Comparison of ENCODE assay signal across 26 mouse cellular contexts in genomic region chr10:74983176-74983575, GRCm38 (mm10). TPM values are rescaled to one million over a fixed set of nuclear protein-coding genes. Genes with fewer than 3 reads are reported as not detected.
DNase-seq lines count a peak whose midpoint lies in the region; ATAC-seq and TF ChIP-seq lines count a peak whose summit lies in the region.
"Had no signal": no experiment of that assay in that cellular context is flagged by ENCODE, and none has a peak within 500 bp of the region (broad histone marks: within the 10 kb centered on the region; RNA-seq: fewer than 3 reads in every experiment).

No protein-coding gene starts in this region.

- no peak for TF ChIP-seq POLR2A in cerebellum, adult 2 months (IDR thresholded peaks at IDR 0.05; ENCODE audit: borderline replicate concordance, insufficient read depth, low read length)
- TF ChIP-seq POLR2A in testis, adult 2 months (IDR thresholded peaks at IDR 0.05; ENCODE audit: control insufficient read depth, low read depth, low read length): no peak

- no peak for ATAC-seq in kidney, postnatal 0 days (replicated peaks; ENCODE audit: low FRiP score, low read depth)
- ATAC-seq: forebrain, embryonic 13.5 days; forebrain, embryonic 16.5 days; hindbrain, embryonic 16.5 days; inflammation-experienced regulatory T-cells, adult 6 months; Patski had no signal

- no peak overlapping the region for H3K9ac ChIP-seq in kidney, postnatal 0 days (ENCODE audit: low read depth, low read length)
- H3K9ac ChIP-seq: forebrain, embryonic 13.5 days; heart, embryonic 13.5 days had no signal

- no peaks in the 10 kb centered on the region for H3K27me3 ChIP-seq in cerebellum, adult 2 months (ENCODE audit: control insufficient read depth, insufficient read depth, low read length)
- H3K27me3 ChIP-seq in kidney, postnatal 0 days (ENCODE audit: insufficient read depth, low read length): no peaks in the 10 kb centered on the region
- no peaks in the 10 kb centered on the region for H3K27me3 ChIP-seq in testis, adult 2 months (ENCODE audit: control insufficient read depth, insufficient read depth, low read length)
- H3K27me3 ChIP-seq: forebrain, embryonic 13.5 days; Patski had no signal

- TF ChIP-seq CTCF in cerebellum, adult 2 months (IDR thresholded peaks at IDR 0.05; ENCODE audit: borderline replicate concordance, insufficient read depth, low read depth, low read length): peak; percentile 48; the same call in 1 of the 2 replicates
- TF ChIP-seq CTCF in kidney, postnatal 0 days (IDR thresholded peaks at IDR 0.05; ENCODE audit: low read depth): peak; percentile 21; the same call in 1 of the 2 replicates
- TF ChIP-seq CTCF in testis, adult 2 months (IDR thresholded peaks at IDR 0.05; ENCODE audit: control insufficient read depth, insufficient read depth, insufficient replicate concordance, low read depth, low read length): 0 out of 2 replicates have a peak, but pooled peaks have one; percentile 5

- no peaks in the 10 kb centered on the region for H3K9me3 ChIP-seq in kidney, postnatal 0 days (replicated peaks; ENCODE audit: low read length)
- H3K9me3 ChIP-seq: forebrain, embryonic 10.5 days; forebrain, embryonic 13.5 days; heart, embryonic 10.5 days; heart, embryonic 13.5 days had no signal

- peak in 1 of 2 experiments; percentile 32 for DNase-seq in cerebellum, adult 2 months
- no peak for DNase-seq in cerebellum, adult 9-11 months
- peak; percentile 54 to 69 for DNase-seq in cerebellum, postnatal 25 days
- DNase-seq in cerebellum, adult 11 months: no peak
- DNase-seq in kidney, postnatal 0 days (ENCODE audit: low spot score): no peak
- no peak for DNase-seq in kidney, postnatal 14 days
- no peak for DNase-seq in testis, postnatal 14 days (ENCODE audit: low spot score)
- DNase-seq: adrenal gland, postnatal 14 days; cerebellum, adult 11-12 months; gastrocnemius, postnatal 10 days; gastrocnemius, postnatal 36 days; heart, adult 2 months; heart, postnatal 14 days; heart, postnatal 4 days; kidney, adult 11 months had no signal

- H3K4me2 ChIP-seq in kidney, postnatal 0 days (ENCODE audit: low read length): no peak overlapping the region
- H3K4me2 ChIP-seq: forebrain, embryonic 13.5 days; heart, embryonic 13.5 days had no signal

- no peaks in the 10 kb centered on the region for H3K36me3 ChIP-seq in kidney, postnatal 0 days (ENCODE audit: insufficient read depth, low read length)
- H3K36me3 ChIP-seq in testis, adult 2 months (ENCODE audit: control insufficient read depth, insufficient read depth, low read length): no peaks in the 10 kb centered on the region
- H3K36me3 ChIP-seq: forebrain, embryonic 10.5 days; G1E; heart, embryonic 10.5 days; heart, embryonic 13.5 days had no signal

- no peak overlapping the region for H3K27ac ChIP-seq in cerebellum, adult 2 months (ENCODE audit: insufficient read depth, low read length)
- no peak overlapping the region for H3K27ac ChIP-seq in kidney, postnatal 0 days
- H3K27ac ChIP-seq in testis, adult 2 months (ENCODE audit: control insufficient read depth, insufficient read depth, low read depth, low read length): no peak overlapping the region
- H3K27ac ChIP-seq: forebrain, embryonic 10.5 days; forebrain, embryonic 13.5 days; heart, adult 2 months; heart, embryonic 10.5 days; heart, embryonic 13.5 days had no signal

- 31% methylated on average over 8 of the region's 8 CpGs for WGBS in cerebellum, adult 2 months
- 71% methylated on average over 8 of the region's 8 CpGs for WGBS in kidney, postnatal 0 days

- H3K4me3 ChIP-seq in cerebellum, adult 2 months (replicated peaks; ENCODE audit: insufficient read depth, low read depth, low read length): no peak overlapping the region
- H3K4me3 ChIP-seq in kidney, postnatal 0 days (replicated peaks; ENCODE audit: low read depth, low read length): no peak overlapping the region
- H3K4me3 ChIP-seq in testis, adult 2 months (ENCODE audit: control insufficient read depth, low read depth, low read length): no peak overlapping the region
- H3K4me3 ChIP-seq: forebrain, embryonic 10.5 days; forebrain, embryonic 13.5 days; heart, adult 2 months; heart, embryonic 10.5 days; heart, embryonic 13.5 days had no signal

- peaks cover 10% of the 10 kb centered on the region; the same call in 1 of the 2 replicates for H3K4me1 ChIP-seq in cerebellum, adult 2 months (ENCODE audit: control insufficient read depth, insufficient read depth, low read length)
- no peaks in the 10 kb centered on the region for H3K4me1 ChIP-seq in kidney, postnatal 0 days (replicated peaks; ENCODE audit: insufficient read depth, low read length)
- no peaks in the 10 kb centered on the region for H3K4me1 ChIP-seq in testis, adult 2 months (ENCODE audit: control insufficient read depth, insufficient read depth, low read length)
- H3K4me1 ChIP-seq: forebrain, embryonic 10.5 days; forebrain, embryonic 13.5 days had no signal

RNA-seq across cellular contexts. Expression of gene Gnaz, which starts 16.2 kb away (rescaled TPM):
- polyA plus RNA-seq in cerebellum, adult 2 months (2012; rRNA removed): 41.0 and 44.1 TPM in 2 replicates
- 5.0 and 5.6 TPM in 2 replicates for polyA plus RNA-seq in kidney, postnatal 0 days (2015; fragmentation: Nextera tagmentation; extraction: Ambion mirVana)
- polyA plus RNA-seq in testis, adult 2 months (2012; rRNA removed): 2.4 and 2.9 TPM in 2 replicates
- polyA plus RNA-seq: inflammation-experienced regulatory T-cells, adult 6 months had no signal

RNA-seq across cellular contexts. Expression of gene Rsph14, which starts 49.2 kb away (rescaled TPM):
- polyA plus RNA-seq in cerebellum, adult 2 months (2012; rRNA removed): 0.43 and 0.79 TPM in 2 replicates
- polyA plus RNA-seq in kidney, postnatal 0 days (2015; fragmentation: Nextera tagmentation; extraction: Ambion mirVana): not detected in 2 replicates
- 43.2 and 43.4 TPM in 2 replicates for polyA plus RNA-seq in testis, adult 2 months (2012; rRNA removed)
- polyA plus RNA-seq: embryonic facial prominence, embryonic 11.5 days; forebrain, embryonic 10.5 days; G1E; heart, embryonic 10.5 days; heart, embryonic 13.5 days; inflammation-experienced regulatory T-cells, adult 6 months; Patski had no signal

RNA-seq across cellular contexts. Expression of gene Rab36, which starts 53.7 kb away (rescaled TPM):
- 20.4 and 21.2 TPM in 2 replicates for polyA plus RNA-seq in cerebellum, adult 2 months (2012; rRNA removed)
- polyA plus RNA-seq in kidney, postnatal 0 days (2015; fragmentation: Nextera tagmentation; extraction: Ambion mirVana): 8.0 and 8.4 TPM in 2 replicates
- 29.3 and 35.3 TPM in 2 replicates for polyA plus RNA-seq in testis, adult 2 months (2012; rRNA removed)
- polyA plus RNA-seq: G1E had no signal

Comparison
In these comparisons a context has a peak if more than half of its experiments do, and no peak if none do; other contexts are left out.
1. DNase-seq: peak in cerebellum, postnatal 25 days (2 of 2); none in cerebellum, adult 9-11 months (single experiment), cerebellum, adult 11 months (single experiment), kidney, postnatal 0 days (single experiment), kidney, postnatal 14 days (single experiment) and testis, postnatal 14 days (single experiment).
2. RNA of gene Rsph14, which starts 49.2 kb away (polyA plus RNA-seq): 43.2 to 43.4 TPM in testis, adult 2 months; 0.43 to 0.79 TPM in cerebellum, adult 2 months and not detected in kidney, postnatal 0 days; every median in the first group is over 10 times any median in the second.
3. Peak in every context shown above with its lines, with median percentiles within 50 percentile points of each other: CTCF ChIP-seq.